Mouse (Mus musculus): ENCODE results near the gene Nek3.

GRCm38 (mm10) chr8:22145831-22146230, 20.4 kb downstream of the Nek3 start:
- no peak for TF ChIP-seq EP300 (IDR thresholded peaks at IDR 0.05; ENCODE audit: low read depth)
- TF ChIP-seq CTCF (IDR thresholded peaks at IDR 0.05; ENCODE audit: low read depth), result no peak
